14 mouse cellular contexts compared by ENCODE assay signal in genomic region chr4:132475895-132476878, GRCm38 (mm10). TPM values are rescaled to one million over a fixed set of nuclear protein-coding genes. Genes with fewer than 3 reads are reported as not detected.
DNase-seq lines count a peak whose midpoint lies in the region; ATAC-seq and TF ChIP-seq lines count a peak whose summit lies in the region.
"Had no signal": no experiment of that assay in that cellular context is flagged by ENCODE, and none has a peak within 500 bp of the region (broad histone marks: within the 10 kb centered on the region; RNA-seq: fewer than 3 reads in every experiment).

No protein-coding gene starts in this region.

- H3ac ChIP-seq in myocyte (ENCODE audit: control insufficient read depth, insufficient read length), result no peak overlapping the region

- H3K79me2 ChIP-seq in myocyte (ENCODE audit: control insufficient read depth, insufficient read depth), result no peaks in the 10 kb centered on the region

- peak; percentile 88 for DNase-seq in kidney, adult 2 months
- no peak for DNase-seq in kidney, postnatal 4 days
- DNase-seq in Patski (ENCODE audit: low read depth, low spot score), result peak; percentile 75
- no peak for DNase-seq in cerebellum, adult 11-12 months
- DNase-seq in embryo, embryonic 10 days (ENCODE audit: low spot score), result no peak
- no peak for DNase-seq in spleen, adult 12 weeks (ENCODE audit: low spot score)
- DNase-seq: embryo, embryonic 11 days; gastrocnemius, adult 2 months had no signal

- H3K4me3 ChIP-seq in kidney, adult 2 months (ENCODE audit: insufficient read depth, low read depth, low read length), result no peak overlapping the region
- no peak overlapping the region for H3K4me3 ChIP-seq in intestine, postnatal 0 days (ENCODE audit: low read depth, low read length)
- H3K4me3 ChIP-seq in myocyte, result no peak overlapping the region
- H3K4me3 ChIP-seq: forebrain, embryonic 10.5 days; gastrocnemius, adult 2 months; limb, embryonic 13.5 days; stomach, embryonic 15.5 days had no signal

- WGBS in kidney, adult 2 months, result 58% methylated on average over 13 of the region's 13 CpGs
- WGBS in intestine, postnatal 0 days, result 34% methylated on average over 13 of the region's 13 CpGs

- TF ChIP-seq POLR2A in kidney, adult 2 months (IDR thresholded peaks at IDR 0.05; ENCODE audit: low read depth, low read length), result no peak
- no peak for TF ChIP-seq POLR2A in myocyte (IDR thresholded peaks at IDR 0.05; ENCODE audit: insufficient read length, low read depth)

- no peak overlapping the region for H3K9ac ChIP-seq in intestine, postnatal 0 days (ENCODE audit: low read depth, low read length)
- H3K9ac ChIP-seq: limb, embryonic 13.5 days; stomach, embryonic 15.5 days had no signal

- no peak for TF ChIP-seq CTCF in kidney, adult 2 months (conservative IDR thresholded peaks at IDR 0.05; ENCODE audit: insufficient read depth, insufficient read length, low read depth, low read length)
- TF ChIP-seq CTCF in Patski (IDR thresholded peaks at IDR 0.05), result no peak
- no peak for TF ChIP-seq CTCF in intestine, postnatal 0 days (IDR thresholded peaks at IDR 0.05; ENCODE audit: low read depth)

- peaks cover 24% of the 10 kb centered on the region for H3K4me1 ChIP-seq in kidney, adult 2 months (ENCODE audit: control insufficient read depth, insufficient read depth, low read length)
- H3K4me1 ChIP-seq in intestine, postnatal 0 days (replicated peaks; ENCODE audit: control insufficient read depth, insufficient read depth, low read length), result no peaks in the 10 kb centered on the region
- H3K4me1 ChIP-seq: forebrain, embryonic 10.5 days; limb, embryonic 13.5 days; stomach, embryonic 15.5 days had no signal

- peak overlapping the region; percentile 82 for H3K27ac ChIP-seq in kidney, adult 2 months (ENCODE audit: insufficient read depth, low read depth, low read length)
- peak overlapping the region; percentile 83 for H3K27ac ChIP-seq in intestine, postnatal 0 days (ENCODE audit: low read depth, low read length)
- H3K27ac ChIP-seq: forebrain, embryonic 10.5 days; gastrocnemius, adult 2 months; hindbrain, postnatal 0 days; limb, embryonic 13.5 days; stomach, embryonic 15.5 days had no signal

- CTCF ChIA-PET in Patski (lab: Charles Lee), result interaction anchor here (1.4 kb wide), 1 partner anchor 12 kb away, joined by 3 read pairs; the partner anchor contains the start of gene Med18

- in situ Hi-C loops in Patski (cut with MboI; ENCODE audit: low pct_unique_long_range_greater_than_20kb), result no loop called here

- POLR2A ChIA-PET in Patski (lab: Charles Lee), result no interaction called here

- no peak overlapping the region for H3K4me2 ChIP-seq in intestine, postnatal 0 days (replicated peaks; ENCODE audit: low read depth)
- no peak overlapping the region for H3K4me2 ChIP-seq in myocyte (ENCODE audit: low read depth)
- H3K4me2 ChIP-seq: limb, embryonic 13.5 days; stomach, embryonic 15.5 days had no signal

- no peaks in the 10 kb centered on the region for H3K36me3 ChIP-seq in kidney, adult 2 months (ENCODE audit: control insufficient read depth, insufficient read depth, low read length)
- H3K36me3 ChIP-seq in intestine, postnatal 0 days (ENCODE audit: control insufficient read depth, insufficient read depth), result no peaks in the 10 kb centered on the region
- no peaks in the 10 kb centered on the region for H3K36me3 ChIP-seq in myocyte (ENCODE audit: control insufficient read depth, insufficient read depth)
- H3K36me3 ChIP-seq: forebrain, embryonic 10.5 days; limb, embryonic 13.5 days; stomach, embryonic 15.5 days had no signal

- no peaks in the 10 kb centered on the region for H3K9me3 ChIP-seq in intestine, postnatal 0 days (ENCODE audit: control insufficient read depth)
- H3K9me3 ChIP-seq: forebrain, embryonic 10.5 days; limb, embryonic 13.5 days; stomach, embryonic 15.5 days had no signal

- ATAC-seq in Patski, result peak; percentile 55
- peak; percentile 62 for ATAC-seq in intestine, postnatal 0 days
- ATAC-seq: hindbrain, postnatal 0 days had no signal

- H3K27me3 ChIP-seq in kidney, adult 2 months (replicated peaks; ENCODE audit: control insufficient read depth, insufficient read depth, low read length), result no peaks in the 10 kb centered on the region
- H3K27me3 ChIP-seq in Patski (no peaks in the 10 kb centered on the region), myocyte (ENCODE audit: control insufficient read depth, insufficient read depth, insufficient read length) (no peaks in the 10 kb centered on the region)
- H3K27me3 ChIP-seq in intestine, postnatal 0 days (replicated peaks; ENCODE audit: control insufficient read depth, insufficient read depth, low read length), result no peaks in the 10 kb centered on the region
- H3K27me3 ChIP-seq: limb, embryonic 13.5 days; stomach, embryonic 15.5 days had no signal

TF ChIP-seq in myocyte, 11 proteins besides CTCF, POLR2A, EP300 and RAD21:
- TF ChIP-seq POLR2AphosphoS2 (IDR thresholded peaks at IDR 0.05; ENCODE audit: insufficient read length, low read depth), result no peak
- no peak for TF ChIP-seq USF1 (IDR thresholded peaks at IDR 0.05; ENCODE audit: low read depth)
- TF ChIP-seq CEBPB (IDR thresholded peaks at IDR 0.05; ENCODE audit: insufficient read depth, poor library complexity, severe bottlenecking), result peak; percentile 64; the same call in 1 of the 2 replicates
- TF ChIP-seq SRF (IDR thresholded peaks at IDR 0.05; ENCODE audit: control insufficient read depth, insufficient read length, low read depth), result no peak
- TF ChIP-seq MYOD1 (IDR thresholded peaks at IDR 0.05; ENCODE audit: control insufficient read depth in 1 of 3, insufficient read length in 2 of 3, low read depth in 2 of 3), result no peak
TF ChIP-seq in myocyte: peak in this region for 1.

RNA-seq across cellular contexts. Expression of gene Med18, which starts 12.5 kb away (rescaled TPM):
- 2.4 and 2.9 TPM in 2 replicates for polyA plus RNA-seq in kidney, adult 2 months (2012; rRNA removed)
- polyA plus RNA-seq in Patski (2021) (6.3 TPM), myocyte (2012; fragmentation: generic; extraction: Trizol) (5.3 TPM)
- 8.8 and 9.5 TPM in 2 replicates for polyA plus RNA-seq in intestine, postnatal 0 days (2015; fragmentation: Nextera tagmentation; extraction: Ambion mirVana)

RNA-seq across cellular contexts. Expression of gene Sesn2, which starts 34.1 kb away (rescaled TPM):
- 26.7 and 29.4 TPM in 2 replicates for polyA plus RNA-seq in kidney, adult 2 months (2012; rRNA removed)
- polyA plus RNA-seq in Patski (2021) (22.4 TPM), myocyte (2012; fragmentation: generic; extraction: Trizol) (71.5 TPM)
- polyA plus RNA-seq in intestine, postnatal 0 days (2015; fragmentation: Nextera tagmentation; extraction: Ambion mirVana), result 17.2 and 18.0 TPM in 2 replicates

RNA-seq across cellular contexts. Expression of gene Phactr4, which starts 53.9 kb away (rescaled TPM):
- 19.5 and 25.2 TPM in 2 replicates for polyA plus RNA-seq in kidney, adult 2 months (2012; rRNA removed)
- polyA plus RNA-seq in Patski (2021) (60.4 TPM), myocyte (2012; fragmentation: generic; extraction: Trizol) (15.8 TPM)
- polyA plus RNA-seq in intestine, postnatal 0 days (2015; fragmentation: Nextera tagmentation; extraction: Ambion mirVana), result 16.7 and 17.5 TPM in 2 replicates

RNA-seq across cellular contexts. Expression of gene Atpif1, which starts 57.3 kb away (rescaled TPM):
- polyA plus RNA-seq in kidney, adult 2 months (2012; rRNA removed), result 346 and 485 TPM in 2 replicates
- polyA plus RNA-seq in Patski (2021) (393 TPM), myocyte (2012; fragmentation: generic; extraction: Trizol) (477 TPM)
- polyA plus RNA-seq in intestine, postnatal 0 days (2015; fragmentation: Nextera tagmentation; extraction: Ambion mirVana), result 1,746 and 1,835 TPM in 2 replicates

RNA-seq across cellular contexts. Expression of gene Dnajc8, which starts 59.2 kb away (rescaled TPM):
- polyA plus RNA-seq in kidney, adult 2 months (2012; rRNA removed), result 22.2 and 32.2 TPM in 2 replicates
- 149 TPM for polyA plus RNA-seq in Patski (2021)
- polyA plus RNA-seq in intestine, postnatal 0 days (2015; fragmentation: Nextera tagmentation; extraction: Ambion mirVana), result 119 and 120 TPM in 2 replicates
- polyA plus RNA-seq in myocyte (2012; fragmentation: generic; extraction: Trizol), result 95.1 TPM

Comparison
In these comparisons a context has a peak if more than half of its experiments do, and no peak if none do; other contexts are left out.
1. DNase-seq: peak in kidney, adult 2 months (single experiment) and Patski (single experiment); none in kidney, postnatal 4 days (0 of 2), cerebellum, adult 11-12 months (single experiment), embryo, embryonic 10 days (single experiment) and spleen, adult 12 weeks (single experiment).